Mouse (Mus musculus) adrenal gland, adult 18-20 months (tissue): ENCODE results near the gene Serhl. TPM values are rescaled to one million over a fixed set of nuclear protein-coding genes. Genes with fewer than 3 reads are reported as not detected.
"Not testable (repeated sequence)": the region's sequence is repeated elsewhere in the genome, so short reads cannot be mapped to it uniquely, and the experiment has no call there.

ENCODE experiments used
- DNase-seq, 2 experiments: peaks; one replicate each; pipeline ENCODE4 v3.0.0; 2021 to 2022; ENCODE audit warnings: low spot score in 2 of 2
- long read RNA-seq, 2 experiments: library from polyadenylated mRNA; stranded (forward); transcript quantifications; one replicate each; pipeline ENCODE4 v2.0.0; 2021
- total RNA-seq, 2 experiments: library from RNA; stranded (reverse); gene quantifications; 1 replicate in 1 of 2; 2 replicates in 1 of 2; pipeline ENCODE4 v1.2.3; 2021

Gene Serhl
- total RNA-seq, result 10 to 100 TPM; 47.9 to 53.1 TPM
- long read RNA-seq, experiment 1, transcript Serhl-201 (12 exons, 1,371 nt), result major isoform, 18 of 24 reads
- long read RNA-seq, experiment 1, partial matches to known transcripts, result 1 of 24 reads
- long read RNA-seq, experiment 1, other reads (novel, unspliced or antisense), result 3 of 24 reads
- long read RNA-seq, experiment 2, transcript Serhl-201 (12 exons, 1,371 nt), result major isoform, 31 of 41 reads
- long read RNA-seq, experiment 2, partial matches to known transcripts, result 9 of 41 reads
- long read RNA-seq, experiment 2, other reads (novel, unspliced or antisense), result 0 of 41 reads

GRCm38 (mm10) chr15:83089429-83089605 lies at the start of gene Serhl:
TSS of gene Serhl (plus strand) at chr15:83089506.
- DNase-seq, result no peak

- no peak for DNase-seq
Measured at GRCm38 (mm10) chr15:83040156-83040555, 49.1 kb upstream of the Serhl start.

GRCm38 (mm10) chr15:83042655-83043361 lies 46.5 kb upstream of the Serhl start:
- DNase-seq, result no peak

- DNase-seq, result no peak
Measured at GRCm38 (mm10) chr15:83043362-83043708, 46.0 kb upstream of the Serhl start.

- not testable (repeated sequence) for DNase-seq
Measured at GRCm38 (mm10) chr15:83045565-83045964, 43.7 kb upstream of the Serhl start.

- no peak for DNase-seq
Measured at GRCm38 (mm10) chr15:83046308-83046707, 43.0 kb upstream of the Serhl start.

GRCm38 (mm10) chr15:83046730-83047129 lies 42.6 kb upstream of the Serhl start:
- no peak for DNase-seq

GRCm38 (mm10) chr15:83052341-83053104 lies 36.8 kb upstream of the Serhl start:
- DNase-seq, result no peak

GRCm38 (mm10) chr15:83053261-83053660 lies 36.0 kb upstream of the Serhl start:
- no peak for DNase-seq

GRCm38 (mm10) chr15:83055569-83055968 lies 33.7 kb upstream of the Serhl start:
- DNase-seq, result no peak

- DNase-seq, result peak in 1 of 2 experiments; percentile 24
Measured at GRCm38 (mm10) chr15:83056378-83057083, 32.8 kb upstream of the Serhl start.

GRCm38 (mm10) chr15:83057533-83057932 lies 31.8 kb upstream of the Serhl start:
- DNase-seq, result no peak

GRCm38 (mm10) chr15:83059233-83059660 lies 30.1 kb upstream of the Serhl start:
- DNase-seq, result no peak

- no peak for DNase-seq
Measured at GRCm38 (mm10) chr15:83061689-83062088, 27.6 kb upstream of the Serhl start.

- DNase-seq, result not testable (repeated sequence)
Measured at GRCm38 (mm10) chr15:83062582-83062981, 26.7 kb upstream of the Serhl start.

- peak; percentile 55 to 73 for DNase-seq
Measured at GRCm38 (mm10) chr15:83065543-83065942, 23.8 kb upstream of the Serhl start.

- DNase-seq, result no peak
Measured at GRCm38 (mm10) chr15:83068270-83068669, 21.0 kb upstream of the Serhl start.

GRCm38 (mm10) chr15:83070942-83071341 lies 18.4 kb upstream of the Serhl start:
- no peak for DNase-seq

- DNase-seq, result no peak
Measured at GRCm38 (mm10) chr15:83071752-83072151, 17.6 kb upstream of the Serhl start.

GRCm38 (mm10) chr15:83074179-83074578 lies 15.1 kb upstream of the Serhl start:
- DNase-seq, result no peak
